Mouse (Mus musculus): ENCODE results near the gene Gnb5.

- TF ChIP-seq CTCF (IDR thresholded peaks at IDR 0.05; ENCODE audit: low read depth, low read length): no peak
- TF ChIP-seq POLR2A (IDR thresholded peaks at IDR 0.05; ENCODE audit: extremely low read depth, insufficient read depth, low read length): no peak
These were observed 16.2 kb downstream of the Gnb5 start for GRCm38 (mm10) chr9:75322099-75322885.

Measured in liver, adult 2 months (tissue).